Mouse (Mus musculus) brain, embryonic 14.5 days (tissue): Measurements from ENCODE around the gene Prkag1.

ENCODE experiments used
- CTCF ChIP-seq: fragments of 200-500 bp; IDR thresholded peaks from 2 replicates; pipeline ENCODE4 v1.5.1; 2012; ENCODE audit warnings: inconsistent platforms, mild to moderate bottlenecking, moderate library complexity, borderline replicate concordance; ENCODE audit not compliant: insufficient read depth, insufficient read length; ENCODE audit errors: extremely low read depth
- POLR2A ChIP-seq: fragments of 200-500 bp; IDR thresholded peaks from 2 replicates; pipeline ENCODE4 v1.6.1; 2012; ENCODE audit warnings: mild to moderate bottlenecking, inconsistent platforms, borderline replicate concordance; ENCODE audit not compliant: poor library complexity, insufficient read depth, insufficient read length, severe bottlenecking; ENCODE audit errors: extremely low read depth

DNA sequence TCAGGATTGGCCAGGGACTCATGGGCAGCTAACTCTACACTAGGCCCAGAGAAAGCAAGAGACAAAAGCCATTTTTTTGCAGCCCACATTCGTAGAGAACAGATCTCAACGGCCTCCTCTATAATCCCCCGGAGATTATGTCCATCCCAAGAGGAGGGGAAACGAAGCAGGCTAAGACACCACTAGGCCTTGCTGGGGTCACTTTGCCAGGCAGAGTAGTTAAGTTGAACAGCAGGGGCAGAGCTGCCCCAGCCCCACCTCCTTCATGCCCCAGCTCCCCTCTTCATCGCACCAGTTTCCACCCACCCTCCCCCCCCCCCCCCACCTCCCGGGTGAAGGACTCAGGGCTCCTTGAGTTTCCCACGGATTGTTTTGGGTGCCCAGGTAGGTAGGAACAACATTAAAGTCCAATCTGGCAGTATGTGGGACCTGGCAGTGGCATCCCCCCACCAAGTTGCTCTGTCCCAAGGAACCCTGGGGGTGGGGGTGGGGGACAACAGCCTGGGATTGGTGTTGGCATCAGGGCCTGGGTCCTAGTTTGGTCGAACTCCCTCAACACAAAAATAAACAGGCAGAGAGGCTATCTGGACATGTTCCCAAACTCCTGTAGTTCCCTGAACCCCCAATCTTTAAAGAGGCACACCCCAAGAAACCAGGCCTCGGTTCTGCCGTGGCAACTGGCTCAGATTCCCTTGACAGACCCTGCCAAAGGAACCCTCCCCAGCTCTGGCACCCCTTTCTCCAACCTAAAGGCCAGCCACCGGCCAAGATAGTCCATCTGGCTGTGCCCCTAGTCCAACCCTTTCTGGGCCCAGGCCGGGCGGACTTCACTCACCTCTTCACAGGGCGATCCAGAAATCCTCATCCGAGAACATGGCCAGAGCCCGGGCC lies 39.1 kb upstream of the Prkag1 start:
- TF ChIP-seq CTCF: no peak
- TF ChIP-seq POLR2A: no peak
